Mouse (Mus musculus) C2C12 (cell line): Measurements from ENCODE around the gene Foxj2. TPM values are rescaled to one million over a fixed set of nuclear protein-coding genes. Genes with fewer than 3 reads are reported as not detected.

Source experiments
- H3K27me3 ChIP-seq: one replicate; pipeline ENCODE4 v1.6.1; 2011; ENCODE audit not compliant: control insufficient read depth, insufficient read depth, insufficient read length
- H3K36me3 ChIP-seq: one replicate; pipeline ENCODE4 v1.6.1; 2011; ENCODE audit not compliant: control insufficient read depth, insufficient read depth
- H3K4me3 ChIP-seq: one replicate; pipeline ENCODE4 v1.5.1; 2011; ENCODE audit warnings: mild to moderate bottlenecking, control low read depth; ENCODE audit not compliant: poor library complexity, insufficient read depth, severe bottlenecking
- H3K79me2 ChIP-seq: one replicate; pipeline ENCODE4 v1.6.1; 2011; ENCODE audit not compliant: control insufficient read depth, insufficient read depth
- H3K79me3 ChIP-seq: one replicate; pipeline ENCODE4 v1.6.1; 2011; ENCODE audit warnings: low read depth, control low read depth
- H3ac ChIP-seq: one replicate; pipeline ENCODE3; 2011; ENCODE audit warnings: low read depth; ENCODE audit not compliant: control insufficient read depth, insufficient read length
- CEBPB ChIP-seq: IDR thresholded peaks from one replicate; pipeline ENCODE4 v1.6.1; 2011; ENCODE audit warnings: low read depth, mild to moderate bottlenecking, control low read depth, moderate library complexity
- CTCF ChIP-seq: IDR thresholded peaks from one replicate; pipeline ENCODE4 v1.5.1; 2011; ENCODE audit not compliant: control insufficient read depth, insufficient read depth, insufficient read length
- FOSL1 ChIP-seq: IDR thresholded peaks from one replicate; pipeline ENCODE4 v1.8.0; 2011; ENCODE audit warnings: mild to moderate bottlenecking, low read length; ENCODE audit not compliant: poor library complexity, insufficient read depth, severe bottlenecking
- MAX ChIP-seq: IDR thresholded peaks from one replicate; pipeline ENCODE4 v1.6.1; 2011; ENCODE audit warnings: mild to moderate bottlenecking, control low read depth
- MYOD1 ChIP-seq: IDR thresholded peaks from one replicate; pipeline ENCODE4 v1.6.1; 2011; ENCODE audit warnings: low read depth; ENCODE audit not compliant: control insufficient read depth, insufficient read length
- MYOG ChIP-seq: IDR thresholded peaks from one replicate; pipeline ENCODE4 v1.6.1; 2011; ENCODE audit not compliant: control insufficient read depth, insufficient read length; ENCODE audit errors: extremely low read depth
- USF1 ChIP-seq: IDR thresholded peaks from one replicate; pipeline ENCODE4 v1.6.1; 2011; ENCODE audit warnings: low read depth, mild to moderate bottlenecking, control low read depth, moderate library complexity
- polyA plus RNA-seq: library from polyadenylated mRNA; unstranded; fragments of >200 nt; fragmentation: generic; extraction: Trizol; gene quantifications from one replicate; pipeline ENCODE4 v1.2.1, GENCODE M21; 2012; ENCODE audit warnings: missing spikeins

Gene Foxj2
- polyA plus RNA-seq, 1 experiment = 6.5 TPM

- no peaks in the 10 kb centered on the region for H3K79me3 ChIP-seq
These were observed 48.2 kb downstream of the Foxj2 start for GRCm38 (mm10) chr6:122867914-122868313.

DNA sequence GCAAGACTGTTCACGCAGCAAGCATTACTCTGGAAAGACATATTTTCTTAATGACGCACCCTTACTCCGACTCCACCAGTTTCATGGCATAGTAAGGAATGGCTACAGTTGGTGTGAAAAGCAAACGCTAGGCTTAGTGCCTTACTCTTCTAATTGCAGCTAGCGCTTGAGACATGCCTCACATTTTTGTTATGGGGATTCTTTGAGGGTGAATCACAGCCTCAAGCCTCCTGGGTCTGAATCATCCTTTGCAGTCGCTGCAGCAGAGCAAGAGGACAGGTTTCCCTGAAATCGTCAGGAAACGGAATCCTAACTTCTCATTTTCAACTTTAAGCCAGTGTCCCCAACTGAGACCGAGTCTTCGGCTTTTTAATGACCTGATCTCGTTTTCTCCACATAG, 50.1 kb downstream of the Foxj2 start:
- Histone ChIP-seq H3K27me3 (no peaks in the 10 kb centered on the region), H3ac (no peak overlapping the region), H3K36me3 (no peaks in the 10 kb centered on the region), H3K4me3 (no peak overlapping the region), H3K79me3 (peaks cover 2% of the 10 kb centered on the region), H3K79me2 (peaks cover 5% of the 10 kb centered on the region)
- TF ChIP-seq MAX (peak; percentile 66), MYOD1 (peak; percentile 42), MYOG (no peak), USF1 (no peak), CTCF (no peak), FOSL1 (peak; percentile 92), CEBPB (peak; percentile 50)

More at GRCm38 (mm10) chr6:122867914-122868313, 48.2 kb downstream of the Foxj2 start:
- Histone ChIP-seq H3K36me3 (no peaks in the 10 kb centered on the region), H3ac (no peak overlapping the region), H3K27me3 (no peaks in the 10 kb centered on the region), H3K4me3 (no peak overlapping the region), H3K79me2 (no peaks in the 10 kb centered on the region)
- TF ChIP-seq CTCF (peak; percentile 8), USF1 (no peak)

DNA sequence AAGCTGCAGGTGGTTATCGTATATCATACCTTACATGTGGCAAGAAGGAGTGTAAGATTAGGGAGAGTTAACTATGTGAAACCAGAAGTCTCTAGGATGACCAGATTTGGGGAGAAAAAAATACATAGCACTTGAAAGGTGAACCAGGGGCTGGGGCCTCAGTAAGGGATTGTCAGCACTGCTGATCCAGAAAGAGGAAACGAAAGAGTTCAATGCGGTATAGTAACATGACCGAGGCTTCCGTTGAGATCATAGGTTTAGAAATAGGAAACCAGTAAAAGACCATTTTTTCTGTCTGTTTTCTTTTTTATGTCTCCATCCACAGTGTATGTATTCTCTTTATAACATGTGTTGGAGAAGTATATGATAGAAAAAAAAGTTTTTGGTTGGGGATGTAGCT, 53.1 kb downstream of the Foxj2 start:
- peaks cover 11% of the 10 kb centered on the region for H3K36me3 ChIP-seq

GRCm38 (mm10) chr6:122873871-122874719, 54.4 kb downstream of the Foxj2 start, which contains the start of gene Necap1:
TSS of gene Necap1 (plus strand) at chr6:122874474.
- TF ChIP-seq MAX (peak; percentile 63), MYOD1 (no peak), CTCF (peak; percentile 76)
- Histone ChIP-seq H3K36me3 (peaks cover 23% of the 10 kb centered on the region), H3K4me3 (peak within 1 kb of the TSS; percentile 89), H3K79me3 (peaks cover 43% of the 10 kb centered on the region), H3ac (peak within 1 kb of the TSS; percentile 99), H3K27me3 (no peaks in the 10 kb centered on the region), H3K79me2 (peaks cover 47% of the 10 kb centered on the region)

More for the DNA sequence above, 53.1 kb downstream of the Foxj2 start:
- Histone ChIP-seq H3K27me3 (no peaks in the 10 kb centered on the region), H3K4me3 (no peak overlapping the region), H3K79me3 (peaks cover 31% of the 10 kb centered on the region), H3K79me2 (peaks cover 34% of the 10 kb centered on the region), H3ac (no peak overlapping the region)
- TF ChIP-seq CTCF (no peak), FOSL1 (no peak), USF1 (no peak), MAX (no peak), MYOG (no peak), MYOD1 (no peak), CEBPB (no peak)

- no peaks in the 10 kb centered on the region for H3K27me3 ChIP-seq
- peak overlapping the region; percentile 99 for H3ac ChIP-seq
- peaks cover 48% of the 10 kb centered on the region for H3K79me3 ChIP-seq
- H3K36me3 ChIP-seq = peaks cover 31% of the 10 kb centered on the region
- peaks cover 55% of the 10 kb centered on the region for H3K79me2 ChIP-seq
- TF ChIP-seq MAX (no peak), MYOG (no peak), USF1 (no peak)
- H3K4me3 ChIP-seq = peak overlapping the region; percentile 89
These were observed 55.1 kb downstream of the Foxj2 start for GRCm38 (mm10) chr6:122874720-122875389.

DNA sequence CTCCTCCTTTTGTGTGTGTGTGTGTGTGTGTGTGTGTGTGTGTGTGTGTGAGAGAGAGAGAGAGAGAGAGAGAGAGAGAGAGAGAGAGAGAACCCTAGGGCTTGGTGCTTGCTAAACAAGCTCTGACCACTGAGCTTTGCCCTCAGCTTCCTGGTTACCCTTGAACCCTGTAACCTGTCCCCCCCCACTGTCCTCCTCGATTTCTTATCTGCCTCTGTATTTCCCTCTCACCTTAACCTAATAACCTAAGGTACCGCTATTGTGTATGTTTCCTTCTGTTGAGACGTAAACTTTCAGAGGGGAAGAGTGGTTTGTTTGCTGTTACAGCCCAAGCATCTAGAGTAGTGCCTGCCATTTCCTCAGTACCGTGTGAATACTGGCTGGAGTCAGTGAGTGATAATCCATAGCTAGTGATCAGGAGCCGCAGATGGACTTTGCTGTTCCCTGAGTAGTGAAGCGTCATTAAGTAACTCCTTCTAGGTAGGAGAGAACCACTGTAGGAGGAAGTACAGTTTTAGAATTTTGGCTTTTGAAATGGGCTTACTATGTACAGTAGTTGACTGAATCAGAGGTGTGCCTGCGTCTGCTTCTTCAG, 59.5 kb downstream of the Foxj2 start:
- TF ChIP-seq MYOG (no peak), MYOD1 (no peak), MAX (no peak), FOSL1 (no peak), USF1 (no peak), CTCF (no peak), CEBPB (no peak)
- Histone ChIP-seq H3K79me3 (peaks cover 50% of the 10 kb centered on the region), H3K4me3 (no peak overlapping the region), H3K27me3 (no peaks in the 10 kb centered on the region), H3K79me2 (peaks cover 65% of the 10 kb centered on the region), H3ac (no peak overlapping the region), H3K36me3 (peaks cover 75% of the 10 kb centered on the region)
